Mouse (Mus musculus): ENCODE data around the gene Rai2. TPM values are rescaled to one million over a fixed set of nuclear protein-coding genes. Genes with fewer than 3 reads are reported as not detected.
A peak's percentile ranks its signal among the peaks of the same experiment; 100 is the strongest.
"Not testable (repeated sequence)": the region's sequence is repeated elsewhere in the genome, so short reads cannot be mapped to it uniquely, and the experiment has no call there.

Rai2 gene
- polyA plus RNA-seq, 1 experiment from 2014 or later: 2.8 TPM

- not testable (repeated sequence) for H3K27me3 ChIP-seq (ENCODE audit: insufficient read depth, low read length); H3K27ac ChIP-seq (ENCODE audit: low read depth); H3K9me3 ChIP-seq (ENCODE audit: low read depth, low read length); ATAC-seq (ENCODE audit: insufficient read depth); H3K4me1 ChIP-seq (ENCODE audit: insufficient read depth); H3K9ac ChIP-seq; H3K4me2 ChIP-seq; H3K4me3 ChIP-seq (ENCODE audit: low read depth, low read length); H3K36me3 ChIP-seq (ENCODE audit: insufficient read depth)
- TF ChIP-seq CTCF (IDR thresholded peaks at IDR 0.05; ENCODE audit: low read depth): peak; percentile 67
- 21% methylated on average over 2 of the region's 2 CpGs for WGBS
- peak; percentile 82 for DNase-seq
Observed at GRCm38 (mm10) chrX:161826186-161826585, 109.3 kb downstream of the Rai2 start.

All from lung, embryonic 14.5 days (tissue).